Mouse (Mus musculus): Measurements from ENCODE around the gene Gm21988. TPM values are rescaled to one million over a fixed set of nuclear protein-coding genes. Genes with fewer than 3 reads are reported as not detected.

The Gm21988 gene
- polyA plus RNA-seq, 1 experiment = 6.0 TPM

- Histone ChIP-seq H3K36me3 (ENCODE audit: control insufficient read depth) (no peaks in the 10 kb centered on the region), H3K27me3 (ENCODE audit: control insufficient read depth) (peaks cover 21% of the 10 kb centered on the region), H3K9me3 (ENCODE audit: control insufficient read depth, low read length) (no peaks in the 10 kb centered on the region), H3K4me3 (replicated peaks) (no peak overlapping the region), H3K4me1 (ENCODE audit: control insufficient read depth) (peaks cover 2% of the 10 kb centered on the region; the same call in 1 of the 2 replicates)
- TF ChIP-seq TAL1 (IDR thresholded peaks at IDR 0.05; ENCODE audit: low read length) = no peak
- no peak for TF ChIP-seq GATA1 (IDR thresholded peaks at IDR 0.05; ENCODE audit: low read length)
Observed at GRCm38 (mm10) chr11:70206801-70207200, 32.8 kb downstream of the Gm21988 start.

DNA sequence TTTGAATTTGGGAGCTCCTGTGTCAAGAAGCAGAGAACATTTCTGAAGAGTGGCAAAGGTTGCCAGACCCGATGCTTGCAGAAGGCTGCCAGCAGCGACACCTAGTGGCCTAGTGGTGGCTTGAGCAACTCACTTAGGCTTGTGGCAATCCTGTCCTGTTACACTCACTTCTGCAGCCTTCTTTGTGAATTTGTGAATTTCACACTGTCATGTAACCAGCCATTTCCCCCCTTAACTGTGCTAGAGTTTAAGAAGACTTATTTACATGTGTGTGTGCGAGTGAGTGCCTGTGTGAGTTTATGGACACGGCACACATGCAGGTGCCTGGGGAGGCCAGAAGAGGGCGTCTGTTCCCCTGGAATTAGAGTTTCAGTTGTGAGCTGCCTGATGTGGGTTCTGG is 37.9 kb downstream of the Gm21988 start:
- no peak overlapping the region for H3K4me3 ChIP-seq (replicated peaks)

DNA sequence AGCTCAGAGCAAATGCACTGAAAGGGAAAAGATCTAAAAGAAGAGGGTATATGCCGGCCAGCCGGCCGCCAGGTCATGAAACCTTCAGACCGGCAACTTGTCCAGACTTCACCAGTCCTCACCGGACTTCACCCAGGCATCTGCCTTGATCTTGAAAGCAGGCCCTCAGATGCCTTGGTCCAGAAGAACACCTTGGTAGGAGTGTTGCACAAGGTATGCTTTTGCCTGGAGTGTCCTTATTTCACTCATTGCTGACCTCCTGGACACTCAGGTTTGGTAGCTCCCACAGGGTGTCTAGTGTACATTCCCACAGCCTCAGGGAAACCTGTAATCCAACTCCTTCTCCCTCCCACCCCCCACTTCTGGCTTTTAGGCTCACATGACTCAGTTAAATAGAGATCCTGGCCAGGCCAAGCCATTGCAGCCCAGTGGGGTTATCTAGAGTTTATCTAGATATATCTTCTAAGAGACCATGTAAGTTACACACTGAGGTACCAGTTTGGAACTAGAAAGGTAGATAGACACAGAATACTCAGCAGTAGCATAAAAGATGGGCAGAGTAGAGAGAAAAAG is 39.5 kb downstream of the Gm21988 start:
- TF ChIP-seq GATA1 (IDR thresholded peaks at IDR 0.05; ENCODE audit: low read length) (no peak), TAL1 (IDR thresholded peaks at IDR 0.05; ENCODE audit: low read length) (no peak)
- Histone ChIP-seq H3K4me3 (replicated peaks) (no peak overlapping the region), H3K36me3 (ENCODE audit: control insufficient read depth) (no peaks in the 10 kb centered on the region), H3K9me3 (ENCODE audit: control insufficient read depth, low read length) (0 out of 2 replicates have a peak, but pooled peaks cover 2% of the 10 kb centered on the region), H3K27me3 (ENCODE audit: control insufficient read depth) (peaks cover 5% of the 10 kb centered on the region), H3K4me1 (ENCODE audit: control insufficient read depth) (peaks cover 3% of the 10 kb centered on the region; the same call in 1 of the 2 replicates)

More for the DNA sequence above, 37.9 kb downstream of the Gm21988 start:
- no peaks in the 10 kb centered on the region for H3K36me3 ChIP-seq (ENCODE audit: control insufficient read depth)
- no peak for TF ChIP-seq TAL1 (IDR thresholded peaks at IDR 0.05; ENCODE audit: low read length)
- TF ChIP-seq GATA1 (IDR thresholded peaks at IDR 0.05; ENCODE audit: low read length) = no peak
- H3K27me3 ChIP-seq (ENCODE audit: control insufficient read depth) = peaks cover 10% of the 10 kb centered on the region
- peaks cover 3% of the 10 kb centered on the region; the same call in 1 of the 2 replicates for H3K4me1 ChIP-seq (ENCODE audit: control insufficient read depth)
- H3K9me3 ChIP-seq (ENCODE audit: control insufficient read depth, low read length) = no peaks in the 10 kb centered on the region

GRCm38 (mm10) chr11:70199107-70199506 is 40.5 kb downstream of the Gm21988 start:
- no peaks in the 10 kb centered on the region for H3K36me3 ChIP-seq (ENCODE audit: control insufficient read depth)
- H3K27me3 ChIP-seq (ENCODE audit: control insufficient read depth) = peaks cover 3% of the 10 kb centered on the region
- no peak overlapping the region for H3K4me3 ChIP-seq (replicated peaks)
- peaks cover 3% of the 10 kb centered on the region; the same call in 1 of the 2 replicates for H3K4me1 ChIP-seq (ENCODE audit: control insufficient read depth)
- TF ChIP-seq TAL1 (IDR thresholded peaks at IDR 0.05; ENCODE audit: low read length) (no peak), GATA1 (IDR thresholded peaks at IDR 0.05; ENCODE audit: low read length) (no peak)
- H3K9me3 ChIP-seq (ENCODE audit: control insufficient read depth, low read length) = 0 out of 2 replicates have a peak, but pooled peaks cover 2% of the 10 kb centered on the region

DNA sequence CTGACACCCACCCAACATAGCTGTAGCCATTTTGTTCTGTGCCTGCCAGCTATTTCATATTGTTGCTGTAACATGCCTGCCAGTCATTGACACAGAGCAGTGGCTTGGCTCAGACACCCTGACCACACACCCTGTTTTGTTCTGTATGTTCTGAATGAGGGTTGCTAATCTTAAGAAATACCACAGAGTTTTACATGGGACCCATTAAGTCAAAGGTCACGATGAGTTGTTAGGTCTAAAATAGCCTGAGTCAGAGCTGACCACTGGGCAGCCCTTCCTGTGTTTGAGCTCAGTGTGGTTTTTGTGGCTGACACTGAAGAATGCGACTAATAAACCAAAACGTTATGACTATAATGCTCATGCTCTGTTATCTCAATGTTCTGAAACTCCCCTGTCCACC is 41.3 kb downstream of the Gm21988 start:
- H3K36me3 ChIP-seq (ENCODE audit: control insufficient read depth) = no peaks in the 10 kb centered on the region
- H3K9me3 ChIP-seq (ENCODE audit: control insufficient read depth, low read length) = 0 out of 2 replicates have a peak, but pooled peaks cover 2% of the 10 kb centered on the region
- H3K27me3 ChIP-seq (ENCODE audit: control insufficient read depth) = peaks cover 3% of the 10 kb centered on the region
- peaks cover 3% of the 10 kb centered on the region; the same call in 1 of the 2 replicates for H3K4me1 ChIP-seq (ENCODE audit: control insufficient read depth)
- no peak overlapping the region for H3K4me3 ChIP-seq (replicated peaks)
- TF ChIP-seq TAL1 (IDR thresholded peaks at IDR 0.05; ENCODE audit: low read length) (no peak), GATA1 (IDR thresholded peaks at IDR 0.05; ENCODE audit: low read length) (no peak)

DNA sequence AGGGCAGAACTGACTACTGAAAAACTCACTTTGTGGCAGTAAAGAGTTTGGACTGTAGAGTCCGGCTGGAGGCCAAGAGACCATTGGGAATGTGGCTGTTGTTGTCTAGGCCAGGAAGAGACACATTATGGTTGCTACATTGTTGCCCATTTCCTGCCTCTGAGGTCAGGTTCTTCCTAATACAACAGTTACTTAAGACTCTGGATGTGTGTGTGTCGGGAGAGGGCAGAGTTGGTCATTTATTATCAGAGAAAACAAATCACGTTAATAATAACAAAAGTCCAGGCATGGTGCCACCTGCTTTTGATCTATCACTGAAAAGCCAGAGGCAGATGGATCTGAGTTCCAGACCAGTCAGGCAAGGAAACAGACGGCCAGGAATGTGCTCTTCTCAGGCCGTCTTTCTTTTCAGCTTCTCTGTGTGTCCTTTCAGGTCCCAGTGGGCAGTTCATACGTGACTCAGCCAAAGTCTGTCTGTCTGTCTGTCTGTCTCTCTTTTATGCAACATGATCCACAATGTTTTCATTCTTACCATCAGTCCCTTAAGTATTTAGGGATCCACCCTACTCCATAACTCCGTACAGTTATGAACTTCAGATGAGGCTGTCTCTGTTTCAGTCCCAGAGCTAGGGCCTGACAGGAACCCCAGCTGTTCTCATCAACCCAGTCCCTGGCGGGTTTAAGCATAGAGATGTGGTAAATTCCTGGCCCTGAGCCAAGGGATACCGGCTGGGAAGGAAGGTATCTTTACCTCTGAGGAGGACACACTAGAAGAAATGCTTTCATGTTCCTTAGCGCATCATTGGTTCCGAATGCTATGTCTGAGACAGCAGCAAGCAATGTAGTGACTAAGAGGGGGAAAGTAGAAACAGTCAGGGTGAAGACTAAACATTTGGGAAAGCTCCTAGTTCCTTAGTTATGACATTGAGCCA is 46.0 kb downstream of the Gm21988 start:
- H3K27me3 ChIP-seq (ENCODE audit: control insufficient read depth) = no peaks in the 10 kb centered on the region
- H3K4me1 ChIP-seq (ENCODE audit: control insufficient read depth) = no peaks in the 10 kb centered on the region
- H3K9me3 ChIP-seq (ENCODE audit: control insufficient read depth, low read length) = 0 out of 2 replicates have a peak, but pooled peaks cover 2% of the 10 kb centered on the region
- H3K4me3 ChIP-seq (replicated peaks) = no peak overlapping the region
- H3K36me3 ChIP-seq (ENCODE audit: control insufficient read depth) = no peaks in the 10 kb centered on the region
- TF ChIP-seq GATA1 (IDR thresholded peaks at IDR 0.05; ENCODE audit: low read length) (no peak), TAL1 (IDR thresholded peaks at IDR 0.05; ENCODE audit: low read length) (no peak)

DNA sequence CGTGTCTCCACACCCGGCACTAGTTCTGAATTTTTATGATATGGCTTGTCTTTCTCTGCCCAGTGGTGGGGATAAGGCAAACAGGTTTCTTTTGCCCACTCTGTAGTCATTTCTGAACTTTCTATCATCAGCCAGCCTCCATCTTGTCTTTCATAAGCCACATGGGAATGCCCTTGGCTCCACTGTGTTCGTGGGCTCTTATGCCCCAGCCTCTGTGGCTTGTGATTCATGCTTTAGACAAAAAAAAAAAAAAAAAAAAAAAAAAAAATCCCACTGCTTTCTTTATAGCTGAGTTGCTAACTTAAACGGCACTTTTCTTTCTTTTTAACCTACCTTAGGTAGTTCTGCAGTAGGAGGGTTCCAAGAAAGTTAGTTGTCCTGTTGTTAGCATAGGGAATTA is 47.5 kb downstream of the Gm21988 start:
- H3K27me3 ChIP-seq (ENCODE audit: control insufficient read depth) = no peaks in the 10 kb centered on the region
- TF ChIP-seq TAL1 (IDR thresholded peaks at IDR 0.05; ENCODE audit: low read length) (no peak), GATA1 (IDR thresholded peaks at IDR 0.05; ENCODE audit: low read length) (no peak)

GRCm38 (mm10) chr11:70191188-70191587 is 48.4 kb downstream of the Gm21988 start:
- TF ChIP-seq TAL1 (IDR thresholded peaks at IDR 0.05; ENCODE audit: low read length) (no peak), GATA1 (IDR thresholded peaks at IDR 0.05; ENCODE audit: low read length) (no peak)
- H3K27me3 ChIP-seq (ENCODE audit: control insufficient read depth) = no peaks in the 10 kb centered on the region
- H3K9me3 ChIP-seq (ENCODE audit: control insufficient read depth, low read length) = 0 out of 2 replicates have a peak, but pooled peaks cover 2% of the 10 kb centered on the region
- no peaks in the 10 kb centered on the region for H3K36me3 ChIP-seq (ENCODE audit: control insufficient read depth)
- H3K4me1 ChIP-seq (ENCODE audit: control insufficient read depth) = no peaks in the 10 kb centered on the region
- H3K4me3 ChIP-seq (replicated peaks) = no peak overlapping the region

More for the DNA sequence above, 47.5 kb downstream of the Gm21988 start:
- no peaks in the 10 kb centered on the region for H3K4me1 ChIP-seq (ENCODE audit: control insufficient read depth)
- H3K9me3 ChIP-seq (ENCODE audit: control insufficient read depth, low read length) = 0 out of 2 replicates have a peak, but pooled peaks cover 2% of the 10 kb centered on the region
- H3K36me3 ChIP-seq (ENCODE audit: control insufficient read depth) = no peaks in the 10 kb centered on the region
- H3K4me3 ChIP-seq (replicated peaks) = no peak overlapping the region
